Mouse (Mus musculus) forebrain, embryonic 11.5 days (tissue): ENCODE data around the gene Fcmr. TPM values are rescaled to one million over a fixed set of nuclear protein-coding genes. Genes with fewer than 3 reads are reported as not detected.

Source experiments
- ATAC-seq: fragments of 200-750 bp; cut with Nextera tagmentation; replicated peaks from 2 replicates; pipeline ENCODE4 v1.8.0; 2017; ENCODE audit warnings: moderate TSS enrichment; ENCODE audit not compliant: low FRiP score
- DNase-seq: peaks from one replicate; pipeline ENCODE4 v3.0.0-alpha.2; 2017; ENCODE audit warnings: low spot score
- H3K27ac ChIP-seq: fragments of 300-500 bp; sonication (generic); 2 replicates; pipeline ENCODE4 v1.5.1; 2014; ENCODE audit warnings: low read depth, low read length
- H3K27me3 ChIP-seq: fragments of 300-500 bp; sonication (generic); 2 replicates; pipeline ENCODE4 v1.6.1; 2014; ENCODE audit warnings: mild to moderate bottlenecking, low read length, mixed read lengths; ENCODE audit not compliant: control insufficient read depth, insufficient read depth
- H3K36me3 ChIP-seq: fragments of 300-500 bp; sonication (generic); 2 replicates; pipeline ENCODE4 v1.6.1; 2014; ENCODE audit warnings: mild to moderate bottlenecking, low read length, moderate library complexity, mixed read lengths; ENCODE audit not compliant: control insufficient read depth, insufficient read depth
- H3K4me1 ChIP-seq: fragments of 300-500 bp; sonication (generic); replicated peaks from 2 replicates; pipeline ENCODE4 v1.6.1; 2014; ENCODE audit warnings: low read length, mixed read lengths; ENCODE audit not compliant: control insufficient read depth, insufficient read depth
- H3K4me2 ChIP-seq: fragments of 300-500 bp; sonication (generic); 2 replicates; pipeline ENCODE4 v1.6.1; 2014; ENCODE audit warnings: low read depth, mild to moderate bottlenecking, low read length, moderate library complexity, mixed read lengths; ENCODE audit not compliant: severe bottlenecking
- H3K4me3 ChIP-seq: fragments of 300-500 bp; sonication (generic); 2 replicates; pipeline ENCODE4 v1.5.1; 2014; ENCODE audit warnings: low read depth, low read length
- H3K9ac ChIP-seq: fragments of 300-500 bp; sonication (generic); 2 replicates; pipeline ENCODE4 v1.6.1; 2014; ENCODE audit warnings: low read length
- H3K9me3 ChIP-seq: fragments of 300-500 bp; sonication (generic); 2 replicates; pipeline ENCODE4 v1.6.1; 2016; ENCODE audit warnings: low read length, mixed read lengths; ENCODE audit not compliant: control insufficient read depth
- WGBS: fragments of 180-500 bp; shearing (Covaris S2); extraction: QIAGEN DNeasy Blood & Tissue Kit; methylation state at CpG from one replicate; pipeline ENCODE4 v1.1.7; 2014; 5-methylcytosine and 5-hydroxymethylcytosine counted together
- polyA plus RNA-seq: library from polyadenylated mRNA; unstranded; fragments of >200 nt; fragmentation: Nextera tagmentation; extraction: Ambion mirVana; gene quantifications from 2 replicates; pipeline ENCODE4 v1.2.1, GENCODE M21; 2014

Gene Fcmr
- polyA plus RNA-seq, 1 experiment from 2014 or later, result not detected

DNA sequence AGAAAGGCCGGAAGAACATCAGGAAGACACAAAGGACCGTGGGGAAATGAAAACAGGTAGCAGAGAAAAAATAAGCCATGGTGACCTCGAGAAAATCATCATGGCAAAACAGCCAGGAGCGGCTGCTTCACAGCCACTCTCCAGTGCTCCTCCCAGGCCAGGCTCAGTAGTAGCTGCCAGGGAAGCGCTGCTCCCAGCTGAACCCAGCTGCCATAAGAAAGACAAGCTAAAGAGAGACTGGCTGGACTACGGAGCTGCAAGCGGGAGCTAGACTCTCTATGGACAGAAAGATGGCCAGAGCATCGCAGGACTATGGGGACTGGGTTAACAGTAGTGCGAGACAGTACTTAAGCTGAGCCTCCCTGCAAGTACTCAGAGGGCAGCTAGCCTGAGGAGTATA is 10.7 kb upstream of the Fcmr start:
- WGBS, result 89% methylated on average over 9 of the region's 9 CpGs
- Histone ChIP-seq H3K9ac (no peak overlapping the region), H3K27ac (no peak overlapping the region), H3K36me3 (no peaks in the 10 kb centered on the region), H3K4me1 (no peaks in the 10 kb centered on the region), H3K4me3 (no peak overlapping the region), H3K9me3 (no peaks in the 10 kb centered on the region), H3K4me2 (no peak overlapping the region), H3K27me3 (no peaks in the 10 kb centered on the region)
- DNase-seq (no peak), ATAC-seq (no peak)

DNA sequence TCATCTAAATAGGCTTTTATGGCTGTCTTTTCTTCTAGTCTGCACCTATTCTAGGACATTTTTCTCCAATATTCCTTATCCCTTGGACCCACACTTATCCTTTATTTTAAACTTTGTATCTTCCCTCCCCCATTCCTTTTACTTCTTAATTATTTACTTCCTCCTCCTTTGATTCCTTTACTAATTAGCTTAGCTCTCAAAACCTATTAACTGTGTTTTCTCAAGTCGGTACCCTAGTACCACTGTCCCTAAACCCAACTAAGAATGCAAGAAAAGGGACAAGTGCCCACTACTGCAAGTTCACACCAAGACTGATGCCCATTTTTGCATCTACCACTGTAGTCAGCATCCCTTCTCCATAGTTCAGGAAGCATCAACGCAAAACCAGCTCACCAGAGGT is 9.7 kb upstream of the Fcmr start:
- H3K27ac ChIP-seq, result no peak overlapping the region
- no peak overlapping the region for H3K4me2 ChIP-seq
- WGBS, result 73% methylated on average over 2 of the region's 2 CpGs
- ATAC-seq (no peak), DNase-seq (no peak)
- H3K27me3 ChIP-seq, result no peaks in the 10 kb centered on the region
- H3K4me1 ChIP-seq, result no peaks in the 10 kb centered on the region
- H3K36me3 ChIP-seq, result no peaks in the 10 kb centered on the region
- no peak overlapping the region for H3K9ac ChIP-seq
- no peaks in the 10 kb centered on the region for H3K9me3 ChIP-seq
- H3K4me3 ChIP-seq, result no peak overlapping the region

DNA sequence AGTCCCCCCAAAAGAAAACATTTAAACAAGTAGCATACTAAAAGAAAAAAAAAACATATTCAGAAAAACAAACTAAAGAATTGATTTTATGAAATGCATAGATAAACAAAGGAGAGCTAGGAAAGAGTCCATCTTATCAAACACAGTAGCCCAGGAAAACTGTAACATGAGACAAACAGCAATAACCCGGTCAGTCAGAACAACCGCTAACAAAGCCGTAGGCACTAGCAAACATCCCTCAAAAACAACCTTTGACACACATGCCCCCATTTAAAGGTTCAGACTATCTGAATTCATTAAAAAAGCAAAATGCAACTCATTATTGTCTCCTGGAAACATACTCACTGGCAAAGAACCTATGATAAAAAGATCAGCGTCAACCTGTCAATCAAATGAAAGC is 8.0 kb upstream of the Fcmr start:
- Histone ChIP-seq H3K4me2 (no peak overlapping the region), H3K36me3 (no peaks in the 10 kb centered on the region), H3K4me3 (no peak overlapping the region), H3K27ac (no peak overlapping the region), H3K27me3 (no peaks in the 10 kb centered on the region), H3K4me1 (no peaks in the 10 kb centered on the region), H3K9me3 (no peaks in the 10 kb centered on the region), H3K9ac (no peak overlapping the region)
- WGBS, result 81% methylated on average over 4 of the region's 4 CpGs
- DNase-seq (no peak), ATAC-seq (no peak)

DNA sequence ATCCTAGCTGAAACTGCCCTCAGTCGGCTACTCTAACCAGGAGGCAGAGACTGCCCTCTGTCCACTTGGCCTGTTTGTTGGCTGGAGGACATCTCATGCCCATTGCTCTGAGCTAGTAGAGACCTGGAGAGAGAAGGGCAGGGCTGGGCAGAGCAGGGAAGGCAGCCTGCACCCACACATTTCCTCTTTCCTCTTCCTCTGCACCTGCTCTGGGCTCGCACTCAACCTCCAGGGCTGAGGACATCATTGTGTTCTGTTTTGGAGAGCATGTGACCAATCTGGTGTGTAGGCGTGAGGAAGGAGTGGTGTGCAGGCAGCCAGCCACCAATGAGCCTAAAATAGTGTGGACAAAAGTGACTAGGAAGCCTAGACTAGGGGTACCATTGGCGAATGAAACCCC is 1.2 kb upstream of the Fcmr start:
- no peaks in the 10 kb centered on the region for H3K27me3 ChIP-seq
- H3K4me1 ChIP-seq, result no peaks in the 10 kb centered on the region
- DNase-seq (no peak), ATAC-seq (no peak)
- no peaks in the 10 kb centered on the region for H3K9me3 ChIP-seq
- no peak overlapping the region for H3K4me3 ChIP-seq
- no peak overlapping the region for H3K27ac ChIP-seq
- H3K9ac ChIP-seq, result no peak overlapping the region
- H3K36me3 ChIP-seq, result no peaks in the 10 kb centered on the region
- no peak overlapping the region for H3K4me2 ChIP-seq
- 87% methylated on average over 4 of the region's 4 CpGs for WGBS

DNA sequence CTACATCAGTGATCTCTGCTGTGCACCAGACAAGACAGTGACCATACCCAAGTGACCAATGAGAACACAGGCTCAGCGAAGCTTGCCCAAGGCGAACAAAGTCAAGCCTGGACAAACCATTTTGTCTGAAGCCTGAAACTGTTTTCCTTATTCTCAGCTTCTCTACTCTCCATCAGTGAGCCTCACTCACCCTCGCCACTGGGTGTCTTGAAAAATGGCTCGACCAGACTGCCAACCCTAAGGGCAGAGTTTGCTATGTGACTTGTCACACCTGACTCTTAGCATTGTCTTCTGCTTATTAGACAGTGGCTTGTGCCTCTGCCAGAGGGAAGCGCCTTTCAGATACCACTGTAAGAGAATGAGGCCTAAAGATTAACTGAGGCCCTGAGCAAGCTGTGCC is 728 bp upstream of the Fcmr start:
- 93% methylated on average over 5 of the region's 5 CpGs for WGBS
- Histone ChIP-seq H3K4me3 (no peak overlapping the region), H3K36me3 (no peaks in the 10 kb centered on the region), H3K27ac (no peak overlapping the region), H3K9me3 (no peaks in the 10 kb centered on the region), H3K27me3 (no peaks in the 10 kb centered on the region), H3K4me2 (no peak overlapping the region), H3K4me1 (no peaks in the 10 kb centered on the region), H3K9ac (no peak overlapping the region)
- no peak for ATAC-seq
- no peak for DNase-seq

DNA sequence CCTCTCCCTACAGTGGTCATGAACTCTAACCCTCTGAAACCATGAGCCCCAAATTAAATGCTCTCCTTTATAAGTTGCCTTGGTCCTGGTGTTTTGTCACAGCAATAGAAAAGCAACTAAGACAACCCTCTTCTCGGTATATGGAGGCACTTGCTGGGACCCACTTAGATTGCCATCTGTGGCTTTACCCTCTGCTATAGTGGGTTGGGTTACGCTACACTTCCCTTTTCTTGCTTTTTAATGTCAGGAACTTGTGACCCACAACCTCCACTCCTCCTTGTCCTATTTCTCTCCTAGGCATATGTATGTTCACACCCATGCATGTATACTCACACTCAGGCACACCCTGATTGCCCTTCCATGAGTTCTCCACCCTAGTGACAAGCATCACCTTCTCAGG is 7.4 kb downstream of the Fcmr start:
- no peak for DNase-seq
- Histone ChIP-seq H3K36me3 (no peaks in the 10 kb centered on the region), H3K27me3 (peaks cover 6% of the 10 kb centered on the region), H3K9ac (no peak overlapping the region), H3K27ac (no peak overlapping the region), H3K4me3 (no peak overlapping the region), H3K4me1 (no peaks in the 10 kb centered on the region), H3K4me2 (no peak overlapping the region), H3K9me3 (no peaks in the 10 kb centered on the region)
- WGBS, result 86% methylated on average over 2 of the region's 2 CpGs
- no peak for ATAC-seq

DNA sequence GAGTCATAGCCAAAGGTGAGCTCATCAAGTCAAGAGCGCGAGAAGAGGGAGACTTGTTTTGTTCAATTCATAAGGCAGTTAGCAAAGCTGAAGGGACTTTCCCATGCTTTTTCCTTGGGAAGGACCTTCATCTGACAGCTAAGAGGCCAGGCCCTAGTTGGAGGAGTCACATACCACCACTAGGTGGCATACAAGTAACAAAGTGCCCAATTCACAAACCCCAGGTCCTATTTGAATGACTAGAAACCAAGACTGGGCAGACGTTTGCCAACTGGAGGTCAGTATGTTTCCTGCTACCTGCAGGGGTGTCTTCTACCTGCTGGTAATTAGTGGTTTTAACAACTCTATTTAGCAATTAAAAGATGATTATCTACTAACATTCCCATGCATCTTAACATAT is 9.7 kb downstream of the Fcmr start:
- Histone ChIP-seq H3K4me3 (no peak overlapping the region), H3K27ac (no peak overlapping the region), H3K4me1 (peaks cover 5% of the 10 kb centered on the region; the same call in 1 of the 2 replicates), H3K27me3 (peaks cover 12% of the 10 kb centered on the region), H3K9ac (no peak overlapping the region), H3K9me3 (no peaks in the 10 kb centered on the region), H3K4me2 (no peak overlapping the region), H3K36me3 (no peaks in the 10 kb centered on the region)
- 39% methylated on average over 3 of the region's 3 CpGs for WGBS
- DNase-seq (no peak), ATAC-seq (no peak)

DNA sequence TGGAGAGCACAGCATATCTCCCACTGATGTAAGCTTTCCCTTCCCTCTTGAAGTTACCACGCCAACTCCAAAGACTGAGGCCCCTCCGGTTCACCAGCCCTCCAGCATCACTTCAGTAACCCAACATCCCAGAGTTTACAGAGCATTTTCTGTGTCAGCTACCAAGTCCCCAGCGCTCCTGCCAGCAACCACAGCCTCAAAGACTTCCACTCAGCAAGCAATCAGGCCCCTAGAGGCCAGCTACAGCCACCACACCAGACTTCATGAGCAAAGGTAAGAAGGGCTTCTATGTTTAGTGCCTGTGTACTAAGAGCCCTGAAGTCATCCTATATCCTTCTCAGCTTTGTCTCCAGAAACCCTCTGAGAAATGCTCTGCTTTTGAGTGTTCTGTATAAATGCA is 10.4 kb downstream of the Fcmr start:
- no peaks in the 10 kb centered on the region for H3K36me3 ChIP-seq
- peaks cover 12% of the 10 kb centered on the region for H3K27me3 ChIP-seq
- H3K4me2 ChIP-seq, result no peak overlapping the region
- H3K4me3 ChIP-seq, result no peak overlapping the region
- no peak for DNase-seq
- WGBS, result 84% methylated on average over 3 of the region's 3 CpGs
- H3K27ac ChIP-seq, result no peak overlapping the region
- peaks cover 5% of the 10 kb centered on the region; the same call in 1 of the 2 replicates for H3K4me1 ChIP-seq
- no peaks in the 10 kb centered on the region for H3K9me3 ChIP-seq
- H3K9ac ChIP-seq, result no peak overlapping the region
- no peak for ATAC-seq

DNA sequence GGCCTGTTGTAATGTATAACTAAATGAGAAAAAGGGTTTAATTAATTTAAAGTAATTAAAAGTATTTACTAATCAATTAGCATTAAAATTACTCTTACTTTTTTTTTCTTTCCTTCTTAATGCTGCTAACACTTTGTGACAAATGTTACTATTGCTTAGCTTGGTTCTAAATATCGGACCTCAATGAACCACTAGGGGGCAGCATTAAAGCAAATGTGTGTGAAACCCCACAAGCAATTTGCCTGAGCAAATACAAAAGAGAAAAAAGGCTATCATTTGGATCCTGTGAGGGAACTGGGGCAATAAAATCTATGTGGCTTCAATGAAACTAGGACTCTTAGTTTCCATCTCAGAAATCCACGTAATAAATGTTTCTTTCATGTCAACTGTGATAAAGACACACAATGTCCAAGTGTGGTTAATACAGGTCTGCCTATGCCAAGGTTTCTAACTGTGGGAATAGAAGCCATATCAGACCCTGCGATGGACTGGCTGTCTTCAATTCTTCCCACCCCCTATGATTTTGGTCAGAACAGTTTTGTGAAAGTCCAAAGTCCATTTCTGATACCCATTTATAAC is 11.6 kb downstream of the Fcmr start:
- Histone ChIP-seq H3K9ac (no peak overlapping the region), H3K27me3 (peaks cover 12% of the 10 kb centered on the region), H3K4me2 (no peak overlapping the region), H3K27ac (no peak overlapping the region), H3K4me1 (peaks cover 5% of the 10 kb centered on the region; the same call in 1 of the 2 replicates), H3K9me3 (no peaks in the 10 kb centered on the region), H3K4me3 (no peak overlapping the region), H3K36me3 (no peaks in the 10 kb centered on the region)
- ATAC-seq (no peak), DNase-seq (no peak)
- 21% methylated on average over 3 of the region's 3 CpGs for WGBS
